12 mouse cellular contexts compared by ENCODE assay signal in genomic region chr6:140697994-140698393, GRCm38 (mm10). TPM values are rescaled to one million over a fixed set of nuclear protein-coding genes. Genes with fewer than 3 reads are reported as not detected.
DNase-seq lines count a peak whose midpoint lies in the region; TF ChIP-seq lines count a peak whose summit lies in the region.
"Had no signal": no experiment of that assay in that cellular context is flagged by ENCODE, and none has a peak within 500 bp of the region (broad histone marks: within the 10 kb centered on the region; RNA-seq: fewer than 3 reads in every experiment).

No protein-coding gene starts in this region.

- peak; percentile 16 to 37 for DNase-seq in lung, adult 18-20 months
- DNase-seq in lung, adult 2 months, result no peak
- DNase-seq in gastrocnemius, postnatal 25 days, result peak; percentile 53
- DNase-seq in left cerebral cortex, postnatal 36 days (ENCODE audit: low spot score in 2 of 2), result peak; percentile 22 to 30
- peak; percentile 44 for DNase-seq in skeletal muscle tissue, adult 2 months (ENCODE audit: low read depth, low spot score)
- no peak for DNase-seq in kidney, adult 9 months
- DNase-seq in thymus, postnatal 36 days, result no peak
- DNase-seq: kidney, adult 2 months had no signal

- no peaks in the 10 kb centered on the region for H3K4me1 ChIP-seq in lung, adult 2 months (ENCODE audit: control insufficient read depth, insufficient read depth, low read length)
- H3K4me1 ChIP-seq: lung, embryonic 15.5 days had no signal

- H3K4me3 ChIP-seq in lung, adult 2 months (replicated peaks; ENCODE audit: extremely low read depth, low read depth, low read length), result no peak overlapping the region
- H3K4me3 ChIP-seq: embryonic facial prominence, embryonic 15.5 days; lung, embryonic 15.5 days had no signal

- intact Hi-C loops in left cerebral cortex, postnatal 36 days (cut with DNase I), result no loop called here

- no peak for TF ChIP-seq CTCF in lung, adult 2 months (IDR thresholded peaks at IDR 0.05; ENCODE audit: insufficient read depth, low read length)

- WGBS in lung, adult 2 months, result 79% methylated on average over 11 of the region's 11 CpGs

- no peak for TF ChIP-seq POLR2A in lung, adult 2 months (IDR thresholded peaks at IDR 0.05; ENCODE audit: borderline replicate concordance, extremely low read depth, low read depth, low read length)

RNA-seq across cellular contexts. Expression of gene Gm11077, which starts 31.1 kb away (rescaled TPM):
- polyA plus RNA-seq in lung, adult 2 months (2012; rRNA removed), result not detected in 2 replicates
- not detected for total RNA-seq in gastrocnemius, postnatal 25 days (2021)
- total RNA-seq in left cerebral cortex, postnatal 36 days (2021), result not detected
- total RNA-seq: MEL had no signal
- polyA plus RNA-seq: embryonic facial prominence, embryonic 15.5 days; heart, embryonic 11.5 days; kidney, adult 2 months; lung, embryonic 15.5 days had no signal

Comparison
In these comparisons a context has a peak if more than half of its experiments do, and no peak if none do; other contexts are left out.
1. DNase-seq: peak in lung, adult 18-20 months (2 of 2), gastrocnemius, postnatal 25 days (single experiment), left cerebral cortex, postnatal 36 days (2 of 2) and skeletal muscle tissue, adult 2 months (single experiment); none in lung, adult 2 months (single experiment), kidney, adult 9 months (single experiment) and thymus, postnatal 36 days (0 of 2).